Mouse (Mus musculus) adrenal gland, adult 8-10 months (tissue): ENCODE data around the gene Pxdc1. TPM values are rescaled to one million over a fixed set of nuclear protein-coding genes. Genes with fewer than 3 reads are reported as not detected.

Source experiments
- DNase-seq: peaks from one replicate; pipeline ENCODE4 v3.0.0; 2022
- total RNA-seq, 4 experiments: library from RNA; stranded (reverse); gene quantifications; 2 replicates each; pipeline ENCODE4 v1.2.4; 2022

Gene Pxdc1
- 1 to 10 TPM; 3.9 to 6.9 (median 5.4) TPM for total RNA-seq

DNA sequence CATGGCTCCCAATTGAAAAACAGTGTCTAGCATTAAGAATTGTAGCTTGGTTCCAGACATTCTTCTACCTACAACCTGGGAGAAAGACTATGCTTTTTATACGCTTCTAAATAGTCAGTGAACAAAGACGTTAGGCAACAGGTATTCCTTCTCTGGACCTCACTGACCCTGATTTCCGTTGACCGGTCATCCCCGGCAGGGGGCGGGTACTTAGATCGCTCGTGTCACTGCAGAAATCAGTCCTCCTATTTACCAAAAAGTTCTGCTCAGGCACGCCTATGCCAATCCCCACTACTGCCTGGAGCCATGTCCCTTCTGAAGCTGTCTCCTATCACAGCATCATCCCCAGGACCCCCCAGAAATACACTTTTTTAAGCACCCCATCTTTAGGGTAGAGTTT lies at the start of gene Pxdc1:
Gene Pxdc1 (minus strand): TSS at position 96 of the 400 bp plus-strand sequence.
- no peak for DNase-seq

DNA sequence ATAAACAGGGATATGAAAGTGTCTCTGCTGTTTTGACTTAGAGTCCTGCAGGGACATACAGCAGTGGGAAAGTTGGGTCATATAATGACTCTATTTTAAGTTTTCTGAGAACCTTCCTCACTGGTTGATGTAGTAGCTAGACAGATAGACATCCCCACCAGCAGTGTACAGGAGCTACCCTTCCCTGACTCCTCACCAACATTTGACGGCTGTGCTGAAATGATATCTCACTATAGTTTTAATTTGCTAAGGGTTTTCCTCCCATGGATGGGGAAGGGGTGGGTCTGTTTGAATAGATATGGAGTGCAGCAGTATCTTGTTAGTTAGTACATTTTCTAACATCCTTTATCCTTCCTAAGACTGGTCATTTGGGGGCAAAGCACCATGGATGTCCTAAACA lies 47.3 kb upstream of the Pxdc1 start:
- no peak for DNase-seq

DNA sequence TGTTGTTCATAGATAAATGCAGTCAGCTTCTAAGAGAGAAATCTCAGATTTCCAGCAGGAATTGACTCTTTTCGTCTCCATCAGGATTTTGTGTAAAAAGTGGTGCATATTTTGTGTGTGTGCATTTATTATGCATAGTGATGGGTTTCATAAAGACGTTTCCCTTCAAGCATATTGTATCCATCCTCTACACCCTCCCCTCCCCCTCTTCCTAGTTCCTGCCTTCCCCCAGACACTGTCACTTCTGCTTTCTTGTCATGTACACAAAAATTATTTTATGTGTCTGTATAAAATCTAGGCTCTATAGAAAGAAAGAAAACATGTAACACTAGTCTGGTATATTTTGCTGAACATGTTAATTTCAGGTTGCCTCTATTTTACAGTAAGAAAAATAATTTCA lies 46.8 kb upstream of the Pxdc1 start:
- DNase-seq: no peak

DNA sequence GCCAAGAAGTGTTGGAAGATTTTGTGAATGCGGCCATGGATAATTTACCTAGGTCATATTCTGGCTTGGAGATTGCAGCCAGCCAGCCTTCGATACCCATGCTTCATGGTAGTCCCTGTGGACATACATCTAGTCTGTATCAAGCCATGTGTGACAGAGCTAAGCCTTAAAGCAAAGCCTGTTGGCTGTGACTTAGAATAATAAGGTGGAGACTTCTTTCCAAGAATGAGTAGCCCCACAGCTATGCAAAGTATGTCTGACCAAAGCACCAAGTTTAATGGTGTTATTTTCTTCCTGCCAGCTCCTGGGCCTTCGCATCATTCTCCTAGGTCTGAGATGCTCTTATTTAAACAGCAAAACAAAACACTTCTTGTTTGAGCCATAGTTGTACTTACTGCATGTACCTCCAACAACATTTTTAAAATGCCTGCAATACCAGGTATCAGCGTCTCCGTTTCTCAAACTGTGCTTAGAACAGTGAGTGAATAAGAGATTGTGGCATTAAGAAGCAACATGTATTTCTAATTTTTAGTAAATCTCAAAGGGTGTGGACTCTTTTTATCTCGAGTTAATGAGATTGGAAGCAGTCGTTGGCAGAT lies 43.5 kb upstream of the Pxdc1 start:
- DNase-seq: no peak

DNA sequence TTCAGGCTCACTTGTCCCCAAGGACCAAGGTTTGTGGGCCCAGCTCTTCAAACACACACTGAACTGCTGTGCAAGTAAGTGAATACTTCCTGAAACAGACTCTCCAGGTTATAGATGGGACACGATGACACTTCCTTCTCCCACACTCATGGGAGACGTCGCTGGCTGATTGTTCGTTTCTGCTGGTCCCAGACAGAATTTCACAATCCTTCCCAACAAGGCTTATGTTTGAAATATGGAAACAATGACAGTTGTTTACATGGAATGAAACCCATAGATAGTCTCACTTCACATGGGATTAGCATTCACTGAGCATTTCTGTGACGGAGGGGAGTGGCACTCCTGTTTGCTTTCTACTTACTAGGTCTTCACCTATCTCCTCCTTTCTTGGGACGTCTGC lies 39.8 kb upstream of the Pxdc1 start:
- DNase-seq: no peak

DNA sequence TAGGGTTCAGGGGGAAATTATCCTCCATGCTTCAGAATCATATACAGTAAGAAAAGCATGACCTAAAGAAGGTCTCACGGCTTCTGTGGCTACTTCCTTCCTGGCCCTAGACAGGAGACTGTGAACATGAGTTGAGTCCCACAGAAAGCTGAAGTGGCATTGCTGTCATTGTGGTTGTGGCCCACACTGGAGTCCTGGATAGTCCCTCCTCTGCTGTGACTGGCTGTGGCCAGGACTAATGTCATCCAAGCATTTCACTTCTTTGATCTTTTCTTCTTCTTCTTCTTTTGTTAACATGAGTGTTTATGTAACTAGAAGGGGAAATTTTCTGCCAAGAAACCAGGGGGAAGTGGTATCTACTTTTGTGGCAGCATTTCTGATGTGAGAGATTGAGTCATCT lies 37.8 kb upstream of the Pxdc1 start:
- no peak for DNase-seq

DNA sequence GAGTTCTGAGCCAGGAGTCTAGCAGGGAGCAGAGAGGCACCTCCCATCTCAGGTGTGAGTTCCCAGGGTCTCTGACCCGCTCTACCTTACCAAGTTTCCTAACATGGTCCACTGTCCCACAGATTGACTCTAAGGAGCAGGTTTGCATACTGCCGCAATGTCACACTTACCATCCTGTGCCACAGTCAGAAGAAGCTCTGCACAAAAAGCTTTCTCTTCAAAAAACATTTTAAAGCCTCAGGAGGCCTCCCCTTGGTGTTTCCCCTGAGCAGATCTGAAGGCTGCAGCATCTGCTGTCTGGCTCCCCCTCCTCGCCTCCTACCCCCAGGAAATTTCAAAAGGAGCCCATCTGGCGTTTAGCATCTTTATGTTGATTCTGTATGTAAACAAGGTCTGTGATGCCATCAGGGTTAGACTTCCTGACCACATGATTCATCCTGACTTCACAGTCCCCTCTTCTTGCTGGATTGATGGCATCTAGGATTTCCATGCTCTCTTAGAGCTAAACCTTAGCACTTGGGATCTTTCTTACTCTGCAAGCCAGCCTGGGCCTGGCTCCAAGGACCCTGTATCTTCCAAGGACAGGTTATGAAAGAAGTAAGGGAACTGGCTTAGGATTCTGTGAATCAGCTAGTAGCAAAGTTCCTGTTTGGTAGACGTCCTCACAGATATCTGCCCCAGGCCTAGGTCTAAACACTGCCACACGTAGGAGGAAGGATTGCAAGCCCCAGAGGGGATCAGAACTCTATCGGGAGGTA lies 31.9 kb upstream of the Pxdc1 start:
- DNase-seq: peak; percentile 38

DNA sequence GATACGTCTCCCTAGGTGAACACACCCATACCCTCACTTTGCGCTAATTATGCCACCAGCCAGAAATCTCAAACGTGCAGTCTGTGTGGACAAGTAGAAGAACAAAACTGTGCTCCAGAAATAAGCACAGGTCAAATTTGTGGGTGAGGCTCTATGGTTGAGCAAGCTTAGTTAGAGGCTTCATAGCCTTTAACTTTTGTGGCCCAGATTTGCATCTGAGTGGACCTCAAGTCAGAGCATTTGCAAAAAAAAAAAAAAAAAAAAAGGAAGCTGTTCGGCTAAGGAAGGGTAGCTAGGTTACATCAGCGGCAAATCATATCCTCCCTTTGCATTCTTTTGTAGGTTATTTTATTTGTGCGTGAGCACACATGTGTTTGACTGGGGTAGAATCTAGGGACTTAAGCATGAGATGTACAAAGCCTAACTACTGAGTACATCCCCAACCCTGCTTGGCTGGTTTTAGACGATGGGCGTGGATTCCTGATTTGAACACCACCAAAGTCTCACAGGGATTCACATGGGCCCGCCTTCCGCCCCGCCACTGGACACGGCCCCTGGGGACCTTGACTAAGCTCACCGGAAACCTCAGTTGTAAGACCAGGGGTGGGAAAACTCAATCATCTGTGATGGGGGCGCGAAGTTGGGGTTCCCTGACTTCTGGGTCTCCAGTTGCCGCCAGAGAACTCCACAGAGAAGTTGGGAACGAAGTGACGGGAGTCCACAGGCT lies 30.6 kb upstream of the Pxdc1 start:
- no peak for DNase-seq

DNA sequence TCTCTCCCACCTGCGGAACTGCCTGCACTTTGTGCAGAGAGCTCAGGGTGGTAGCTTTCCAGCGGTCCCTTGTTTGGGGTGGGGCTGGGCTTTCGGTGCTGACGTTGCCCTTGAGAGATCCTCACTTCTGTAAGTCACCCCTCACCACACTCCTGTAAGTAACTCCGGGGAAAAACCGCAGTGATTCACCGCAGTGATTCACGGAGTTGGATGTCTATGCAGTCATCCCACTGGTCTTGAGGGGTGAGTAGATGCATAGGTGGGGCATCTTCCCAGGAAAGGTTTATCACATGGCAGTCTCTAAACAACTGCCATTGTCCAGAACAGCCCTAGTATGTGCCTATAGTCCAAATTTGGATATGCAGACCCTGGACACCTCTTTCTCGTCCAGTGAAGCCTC lies 30.0 kb upstream of the Pxdc1 start:
- no peak for DNase-seq

DNA sequence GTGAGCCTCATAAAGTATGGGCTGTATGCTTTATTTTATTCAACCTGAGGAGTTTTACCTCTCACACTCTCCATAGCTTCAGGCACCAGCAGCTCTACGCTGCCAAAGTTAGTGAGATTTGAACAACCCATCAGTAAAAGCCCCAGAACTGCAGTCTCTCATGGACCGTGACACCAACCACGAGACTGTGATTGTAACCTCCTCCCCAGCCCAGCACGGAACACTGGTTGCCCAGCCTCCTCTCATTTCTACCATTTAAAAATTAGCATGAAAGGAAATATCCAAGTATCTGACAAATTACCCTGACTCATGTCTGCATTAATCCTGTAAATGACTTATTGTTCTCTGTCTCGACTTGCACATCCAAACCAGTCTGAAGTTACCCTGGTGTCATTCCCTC lies 23.2 kb upstream of the Pxdc1 start:
- DNase-seq: no peak

DNA sequence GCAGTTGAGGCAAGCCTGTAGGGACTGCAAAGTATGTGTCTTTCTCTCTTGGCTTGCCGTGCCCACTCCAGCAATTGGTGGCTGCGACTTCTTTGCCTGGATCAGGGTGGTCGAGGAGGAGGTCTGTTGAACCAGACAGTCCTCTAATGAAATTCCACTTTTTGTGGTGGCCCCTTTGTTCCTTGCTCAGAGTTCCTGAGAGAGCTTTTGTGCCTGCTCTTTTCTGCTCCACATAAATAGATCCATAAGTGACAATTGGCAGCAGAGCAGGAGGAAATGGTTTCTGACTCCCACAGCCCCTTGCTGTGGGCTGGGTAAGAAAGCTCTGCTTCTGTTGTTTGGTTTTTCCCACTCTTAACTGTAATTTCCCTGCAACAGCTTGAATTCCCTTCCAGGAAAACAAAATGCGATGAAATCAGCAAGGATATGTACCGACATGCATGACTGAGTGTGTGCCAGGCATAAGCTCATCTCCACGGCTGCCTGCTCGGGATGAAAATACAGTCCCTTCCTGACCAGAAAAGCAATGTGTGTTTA lies 22.6 kb upstream of the Pxdc1 start:
- DNase-seq: no peak

DNA sequence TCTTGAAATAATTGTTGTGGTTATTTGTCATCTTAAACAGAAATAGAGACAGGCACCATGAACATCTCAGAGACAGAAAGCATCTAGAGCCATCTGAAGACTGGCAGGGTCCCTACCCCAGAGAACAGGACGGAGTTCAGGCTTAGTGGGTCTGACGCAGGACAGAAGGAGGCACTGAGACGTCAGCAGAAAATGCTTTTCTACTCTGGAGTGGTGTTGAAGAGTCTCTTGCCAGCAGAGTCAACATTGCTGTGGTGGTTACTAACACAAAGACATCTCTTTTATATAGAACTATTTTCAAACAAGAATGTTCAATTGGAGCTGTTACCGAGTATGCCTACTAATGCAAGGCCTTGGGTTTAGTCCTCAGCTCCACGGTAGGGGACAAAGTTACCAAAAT lies 20.1 kb upstream of the Pxdc1 start:
- no peak for DNase-seq

DNA sequence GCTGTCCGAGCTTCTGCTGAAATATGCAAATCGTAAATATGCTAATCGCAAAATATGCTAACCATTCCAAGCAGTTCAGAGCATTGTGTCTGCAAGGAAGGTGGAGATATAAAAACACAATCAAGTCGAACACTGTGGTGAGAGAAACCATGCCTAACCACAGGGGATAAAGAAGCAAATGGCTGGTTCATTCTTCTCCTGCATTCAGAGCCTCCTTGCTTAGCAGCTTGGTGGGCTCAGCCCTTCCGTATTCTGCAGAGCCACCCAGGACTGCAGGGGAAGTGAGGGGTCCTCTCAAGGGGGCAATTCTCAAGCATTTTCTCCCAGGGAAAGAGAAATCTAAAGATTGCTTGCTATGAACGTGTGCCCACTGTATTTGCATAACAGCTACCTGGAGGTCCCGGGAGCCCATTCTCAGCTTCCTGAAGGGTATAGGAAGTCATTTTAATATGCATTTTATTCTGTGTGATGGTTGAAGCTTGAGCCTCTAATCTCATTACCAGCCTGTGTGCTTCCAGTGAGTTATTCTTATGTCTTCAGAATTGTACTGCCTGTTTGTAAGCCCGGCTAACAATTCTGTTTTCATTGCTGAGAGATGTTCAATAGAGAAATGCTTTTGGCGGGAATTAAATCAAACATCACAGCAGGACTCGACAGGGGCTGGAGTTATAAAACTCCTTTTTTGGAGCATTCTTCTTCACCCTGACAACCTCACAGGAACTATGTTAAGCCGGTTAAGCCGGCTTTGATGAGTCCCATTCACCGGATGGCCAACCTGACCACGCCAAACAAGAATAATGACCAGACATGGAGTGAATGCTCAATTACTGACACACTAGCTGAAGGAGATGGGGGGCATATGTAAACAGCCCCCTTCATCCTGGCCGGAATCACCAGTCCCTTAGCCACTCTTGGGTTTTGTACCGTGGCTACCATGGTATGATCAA lies 16.9 kb upstream of the Pxdc1 start:
- DNase-seq: no peak

DNA sequence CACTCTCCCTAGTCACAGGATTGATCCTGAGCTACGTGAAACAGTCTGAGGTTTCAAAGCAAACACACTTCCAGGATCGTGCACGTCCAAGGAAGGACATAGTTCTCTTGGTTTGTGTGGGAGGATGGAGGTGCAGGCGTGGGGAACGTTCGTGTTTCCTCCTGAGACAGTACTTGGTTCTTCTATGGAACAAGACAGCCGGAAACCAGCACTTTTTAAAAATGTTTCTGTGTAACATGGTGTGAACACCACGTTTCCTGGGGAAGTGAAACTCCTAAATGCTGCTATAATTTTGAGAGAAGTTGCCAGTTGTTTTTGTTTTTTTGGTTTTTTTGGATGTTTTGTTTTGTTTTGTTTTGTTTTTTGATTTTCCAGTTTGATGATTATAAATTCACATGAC lies 13.9 kb upstream of the Pxdc1 start:
- no peak for DNase-seq

DNA sequence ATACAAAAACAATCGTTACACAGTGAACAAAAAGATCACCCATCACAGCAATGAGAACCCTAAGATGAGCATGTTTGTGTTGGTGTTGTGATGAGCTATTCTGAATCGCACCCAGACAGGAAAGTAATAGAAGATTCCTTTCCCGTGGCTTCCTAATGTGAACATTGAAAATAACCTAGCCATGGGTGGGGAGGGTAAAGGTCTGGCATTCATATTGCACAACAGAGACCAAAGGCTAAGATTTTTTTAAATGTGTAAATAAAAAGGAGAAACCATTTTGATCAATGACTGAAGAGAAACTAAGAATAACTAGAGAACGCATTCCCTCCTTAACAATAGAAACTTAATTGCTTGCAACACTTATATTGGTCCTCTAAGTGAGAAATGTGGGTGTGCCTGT lies 11.8 kb upstream of the Pxdc1 start:
- DNase-seq: no peak

DNA sequence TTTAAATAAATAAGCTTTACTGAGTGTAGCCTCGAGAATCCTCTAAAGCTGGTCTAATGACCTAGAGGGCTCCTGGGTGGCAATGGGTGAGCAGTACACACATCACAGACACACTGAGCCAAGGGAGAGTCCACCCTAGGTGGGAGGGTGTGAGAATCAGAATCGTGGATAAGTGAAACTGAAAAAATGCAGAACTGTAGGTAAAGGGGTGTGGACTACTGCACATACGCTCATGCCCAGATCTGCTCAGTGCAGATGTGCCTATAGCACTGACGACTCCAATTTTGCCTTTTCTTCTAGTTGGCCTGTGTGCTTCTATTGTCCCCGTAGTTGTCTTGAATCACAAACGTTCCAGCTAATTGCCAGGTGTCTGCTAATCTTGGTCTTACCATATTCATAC lies 10.5 kb upstream of the Pxdc1 start:
- DNase-seq: no peak

DNA sequence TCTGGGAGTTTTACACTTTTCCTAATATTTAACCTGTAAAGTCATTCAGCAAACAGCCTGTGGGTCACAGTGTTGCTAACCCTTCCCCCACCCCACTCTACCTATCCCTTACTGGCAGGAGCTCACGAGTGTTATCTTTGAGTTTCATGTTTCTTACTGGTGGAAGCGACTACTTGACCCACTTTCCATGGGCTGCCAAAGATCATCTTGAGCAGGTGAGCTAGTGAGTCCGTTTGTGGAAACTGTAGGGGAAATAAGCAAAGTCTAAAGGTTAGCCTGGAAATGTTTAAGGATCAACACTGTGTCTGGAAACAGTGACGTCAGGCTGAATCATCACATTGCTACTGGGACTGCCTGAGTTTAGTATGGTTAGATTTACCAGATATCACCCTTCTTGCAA lies 6.2 kb upstream of the Pxdc1 start:
- DNase-seq: no peak

DNA sequence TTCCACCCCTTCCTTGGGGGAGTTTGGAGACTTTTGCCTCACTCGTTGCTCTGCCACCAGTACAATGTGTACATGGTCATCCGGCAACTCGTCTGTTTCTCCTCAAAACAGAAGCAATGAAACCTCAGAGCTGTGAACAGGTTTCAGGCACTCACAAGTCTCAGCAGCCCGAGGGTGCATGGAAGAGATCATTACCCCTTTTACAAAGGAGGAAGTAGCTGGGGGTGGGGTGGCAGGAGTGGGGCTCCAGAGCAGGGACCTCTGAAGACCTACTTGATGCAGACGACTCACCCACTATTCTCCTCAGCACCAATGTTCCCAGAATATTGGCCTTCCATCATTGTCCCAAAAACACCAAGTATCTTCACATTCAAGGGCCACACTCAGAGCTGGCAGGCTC lies 3.1 kb upstream of the Pxdc1 start:
- DNase-seq: no peak

DNA sequence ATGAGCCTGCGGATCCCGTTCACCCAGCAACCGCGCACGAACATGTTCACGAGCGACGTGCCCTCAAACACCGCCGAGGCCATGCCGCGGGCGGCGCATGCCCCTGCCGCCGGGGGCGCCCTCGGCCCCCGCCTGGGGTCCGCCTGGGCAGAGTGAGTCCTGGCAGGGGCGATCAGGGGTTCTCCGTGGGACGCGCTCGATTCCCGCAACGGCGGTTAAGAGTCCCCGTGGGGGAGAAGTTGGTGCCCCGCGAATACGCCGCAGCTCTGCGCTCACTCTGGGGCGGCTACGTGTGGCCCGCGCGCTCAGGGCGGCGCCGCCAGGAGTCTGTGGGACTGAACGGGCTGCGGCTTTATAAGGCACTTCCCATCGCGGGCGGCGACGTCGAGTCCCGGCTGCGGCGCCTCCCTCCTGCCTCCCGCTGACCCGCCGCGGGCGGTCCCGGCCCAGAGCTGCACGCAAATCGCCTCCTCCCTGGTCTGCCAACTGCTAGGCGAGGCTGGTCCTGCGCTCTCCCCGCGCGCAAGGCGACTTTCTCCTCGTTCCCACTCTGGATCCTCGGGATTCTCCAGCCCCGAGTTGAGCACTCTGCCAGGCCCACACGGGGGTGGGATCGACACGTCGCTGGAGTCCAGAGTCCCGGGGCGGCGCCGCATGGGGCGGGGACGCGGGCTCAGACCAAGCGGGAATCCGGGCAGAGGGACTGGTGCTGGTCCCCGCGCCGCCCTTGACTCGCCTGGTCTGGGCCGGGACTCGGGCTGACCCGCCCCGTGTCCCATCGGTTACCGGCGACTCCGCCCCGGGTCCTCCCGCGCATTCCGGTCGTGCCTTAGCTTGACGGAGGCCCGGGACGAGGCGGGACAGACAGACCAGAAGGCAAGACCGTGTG lies 689 bp downstream of the Pxdc1 start:
- DNase-seq: peak; percentile 49

DNA sequence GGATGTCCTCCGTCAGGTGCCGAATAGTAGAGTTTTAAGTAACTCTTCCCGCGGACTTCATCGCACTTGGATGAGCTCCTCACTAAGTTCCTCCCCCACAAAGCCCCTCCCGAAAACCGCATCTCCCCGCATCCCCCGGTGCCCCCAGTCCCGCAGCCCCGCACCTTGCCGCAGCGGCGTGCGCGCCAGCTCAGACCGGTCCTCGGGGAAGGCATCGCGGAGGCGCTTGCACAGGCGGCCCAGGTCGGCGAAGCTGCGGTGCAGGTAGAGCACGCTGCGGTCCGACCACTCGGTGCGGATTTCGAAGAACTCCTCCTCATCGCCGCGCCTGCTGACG lies 1.3 kb downstream of the Pxdc1 start:
- DNase-seq: no peak

DNA sequence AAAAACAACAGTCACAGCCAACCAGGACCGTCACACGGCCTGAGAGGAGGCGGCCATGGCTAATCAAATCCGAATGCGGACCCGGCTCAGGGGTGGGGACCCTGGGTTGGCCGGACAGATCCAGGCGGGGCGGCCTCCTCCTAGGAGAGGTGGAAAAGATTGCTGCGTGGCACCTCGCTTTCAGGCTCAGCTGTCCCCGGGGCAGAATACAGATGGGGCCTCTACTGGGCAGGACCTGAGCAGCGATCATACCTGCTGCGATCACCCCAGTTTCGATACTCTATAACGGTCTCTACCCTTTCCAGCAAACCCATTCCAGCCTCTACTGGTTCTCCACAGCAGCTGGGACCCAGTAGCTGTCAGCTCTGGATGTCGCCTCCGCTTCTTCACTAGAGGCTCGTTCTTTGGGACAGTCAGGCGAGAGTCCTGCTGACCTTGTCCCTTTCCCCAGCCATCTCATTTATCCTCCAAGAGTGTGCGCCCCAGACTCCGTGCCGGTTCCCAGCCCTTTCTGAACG lies 1.8 kb downstream of the Pxdc1 start:
- no peak for DNase-seq
